16 mouse cellular contexts compared by ENCODE assay signal in genomic region chr16:84783279-84783678, GRCm38 (mm10). TPM values are rescaled to one million over a fixed set of nuclear protein-coding genes. Genes with fewer than 3 reads are reported as not detected.
DNase-seq lines count a peak whose midpoint lies in the region; ATAC-seq and TF ChIP-seq lines count a peak whose summit lies in the region.
"Had no signal": no experiment of that assay in that cellular context is flagged by ENCODE, and none has a peak within 500 bp of the region (broad histone marks: within the 10 kb centered on the region; RNA-seq: fewer than 3 reads in every experiment).

No protein-coding gene starts in this region.

- H3K9me3 ChIP-seq in lung, postnatal 0 days (ENCODE audit: low read length), result no peaks in the 10 kb centered on the region; the same call in 1 of the 2 replicates
- peaks cover 28% of the 10 kb centered on the region for H3K9me3 ChIP-seq in E14TG2a.4 (ENCODE audit: low read length)
- H3K9me3 ChIP-seq: forebrain, embryonic 12.5 days; midbrain, embryonic 15.5 days; neural tube, embryonic 13.5 days had no signal

- intact Hi-C loops in heart, postnatal 36 days (cut with DNase I), result loop anchor here (2.0 kb wide), 1 partner anchor 14 kb away; no protein-coding TSS in a partner anchor

- WGBS in lung, postnatal 0 days, result 26% methylated on average over 2 of the region's 2 CpGs
- 22% methylated on average over 2 of the region's 2 CpGs for WGBS in thymus, adult 2 months

- H3K4me3 ChIP-seq in lung, postnatal 0 days (ENCODE audit: low read depth, low read length), result no peak overlapping the region
- H3K4me3 ChIP-seq in E14TG2a.4 (replicated peaks; ENCODE audit: low read length), result peak overlapping the region; percentile 24; the same call in 1 of the 2 replicates
- no peak overlapping the region for H3K4me3 ChIP-seq in cortical plate, adult 2 months (ENCODE audit: insufficient read depth, low read length)
- H3K4me3 ChIP-seq in thymus, adult 2 months (ENCODE audit: control insufficient read depth, insufficient read depth, low read length), result no peak overlapping the region
- H3K4me3 ChIP-seq: forebrain, embryonic 12.5 days; midbrain, embryonic 15.5 days; neural tube, embryonic 13.5 days had no signal

- H3K4me1 ChIP-seq in lung, postnatal 0 days (ENCODE audit: insufficient read depth, low read depth, low read length), result no peaks in the 10 kb centered on the region
- peaks cover 87% of the 10 kb centered on the region for H3K4me1 ChIP-seq in E14TG2a.4 (replicated peaks; ENCODE audit: low read depth, low read length)
- no peaks in the 10 kb centered on the region for H3K4me1 ChIP-seq in cortical plate, adult 2 months (ENCODE audit: control insufficient read depth, insufficient read depth, low read length)
- H3K4me1 ChIP-seq in thymus, adult 2 months (replicated peaks; ENCODE audit: control insufficient read depth, insufficient read depth, low read length), result no peaks in the 10 kb centered on the region
- H3K4me1 ChIP-seq: neural tube, embryonic 13.5 days had no signal

- TF ChIP-seq CTCF in lung, postnatal 0 days (IDR thresholded peaks at IDR 0.05), result no peak
- TF ChIP-seq CTCF in E14TG2a.4 (conservative IDR thresholded peaks at IDR 0.05; ENCODE audit: low read length), result no peak
- TF ChIP-seq CTCF in cortical plate, adult 2 months (IDR thresholded peaks at IDR 0.05; ENCODE audit: extremely low read depth, insufficient read depth, low read length), result no peak
- TF ChIP-seq CTCF in thymus, adult 2 months (IDR thresholded peaks at IDR 0.05; ENCODE audit: borderline replicate concordance, control insufficient read depth, extremely low read depth, insufficient read depth, low read length, poor library complexity), result no peak

- no peak for TF ChIP-seq POLR2A in cortical plate, adult 2 months (IDR thresholded peaks at IDR 0.05; ENCODE audit: extremely low read depth, insufficient read depth, low read length)
- TF ChIP-seq POLR2A in thymus, adult 2 months (IDR thresholded peaks at IDR 0.05; ENCODE audit: control insufficient read depth, extremely low read depth, insufficient read depth, low read length, poor library complexity), result no peak

- peak; percentile 95 for DNase-seq in heart, adult 11 months
- DNase-seq in heart, postnatal 36 days, result no peak
- DNase-seq in lung, postnatal 0 days (ENCODE audit: low spot score), result peak; percentile 14
- no peak for DNase-seq in lung, adult 18-20 months
- DNase-seq in thymus, adult 2 months, result no peak
- DNase-seq: cerebellum, adult 8-10 months; gastrocnemius, postnatal 10 days; thymus, postnatal 36 days had no signal

- no peaks in the 10 kb centered on the region for H3K27me3 ChIP-seq in lung, postnatal 0 days (replicated peaks; ENCODE audit: insufficient read depth, low read length)
- no peaks in the 10 kb centered on the region for H3K27me3 ChIP-seq in E14TG2a.4 (ENCODE audit: insufficient read depth, low read length)
- no peaks in the 10 kb centered on the region for H3K27me3 ChIP-seq in thymus, adult 2 months (ENCODE audit: control insufficient read depth, insufficient read depth, low read length)
- H3K27me3 ChIP-seq: forebrain, embryonic 12.5 days; midbrain, embryonic 15.5 days; neural tube, embryonic 13.5 days had no signal

- no peak overlapping the region for H3K4me2 ChIP-seq in lung, postnatal 0 days (replicated peaks; ENCODE audit: low read depth, low read length)
- H3K4me2 ChIP-seq: forebrain, embryonic 12.5 days; midbrain, embryonic 15.5 days; neural tube, embryonic 13.5 days had no signal

- ATAC-seq in lung, postnatal 0 days, result no peak
- ATAC-seq in erythroid progenitor cell, adult 5-6 weeks (replicated peaks; ENCODE audit: low FRiP score, poor library complexity, severe bottlenecking), result no peak
- ATAC-seq: inflammation-experienced regulatory T-cells, adult 6 months; midbrain, embryonic 15.5 days had no signal

- H3K9ac ChIP-seq in lung, postnatal 0 days (replicated peaks; ENCODE audit: low read depth), result no peak overlapping the region
- H3K9ac ChIP-seq: forebrain, embryonic 12.5 days; midbrain, embryonic 15.5 days; neural tube, embryonic 13.5 days had no signal

- H3K36me3 ChIP-seq in lung, postnatal 0 days (ENCODE audit: insufficient read depth, low read length), result no peaks in the 10 kb centered on the region
- H3K36me3 ChIP-seq in E14TG2a.4 (ENCODE audit: insufficient read depth, low read length), result peaks cover 80% of the 10 kb centered on the region
- H3K36me3 ChIP-seq in thymus, adult 2 months (ENCODE audit: control insufficient read depth, insufficient read depth, low read length), result no peaks in the 10 kb centered on the region
- H3K36me3 ChIP-seq: midbrain, embryonic 15.5 days had no signal

- TF ChIP-seq EP300 in lung, postnatal 0 days (IDR thresholded peaks at IDR 0.05), result no peak

- H3K27ac ChIP-seq in lung, postnatal 0 days (ENCODE audit: low read length), result no peak overlapping the region
- peak overlapping the region; percentile 3; the same call in 1 of the 2 replicates for H3K27ac ChIP-seq in cortical plate, adult 2 months (ENCODE audit: insufficient read depth, low read length)
- H3K27ac ChIP-seq in thymus, adult 2 months (ENCODE audit: control insufficient read depth, insufficient read depth, low read length), result no peak overlapping the region
- H3K27ac ChIP-seq: forebrain, embryonic 12.5 days; kidney, postnatal 0 days; midbrain, embryonic 15.5 days; neural tube, embryonic 13.5 days had no signal

RNA-seq across cellular contexts. Expression of gene Jam2, which starts 9.4 kb away (rescaled TPM):
- 10 to 100 TPM; 73.3 to 74.4 TPM for total RNA-seq in heart, postnatal 36 days (2021)
- 33.2 and 38.2 TPM in 2 replicates for polyA plus RNA-seq in lung, postnatal 0 days (2015; fragmentation: Nextera tagmentation; extraction: Ambion mirVana)
- 32.9 and 39.3 TPM in 2 replicates for polyA plus RNA-seq in cortical plate, adult 2 months (2012; rRNA removed)
- 2.1 and 4.1 TPM in 2 replicates for polyA plus RNA-seq in thymus, adult 2 months (2012; rRNA removed)
- not detected in 2 replicates for total RNA-seq in erythroid progenitor cell, adult 5-6 weeks (2015; ENCODE audit: low replicate concordance)
- total RNA-seq in erythroid progenitor cell, adult 5-6 weeks (2017; ENCODE audit: low replicate concordance), result not detected in 2 replicates

RNA-seq across cellular contexts. Expression of gene Mrpl39, which starts 47.7 kb away (rescaled TPM):
- 10 to 100 TPM; 39.5 to 45.6 TPM for total RNA-seq in heart, postnatal 36 days (2021)
- polyA plus RNA-seq in lung, postnatal 0 days (2015; fragmentation: Nextera tagmentation; extraction: Ambion mirVana), result 27.0 and 29.4 TPM in 2 replicates
- 19.7 and 20.6 TPM in 2 replicates for polyA plus RNA-seq in cortical plate, adult 2 months (2012; rRNA removed)
- 12.3 and 15.1 TPM in 2 replicates for polyA plus RNA-seq in thymus, adult 2 months (2012; rRNA removed)
- 4.2 and 13.3 TPM in 2 replicates for total RNA-seq in erythroid progenitor cell, adult 5-6 weeks (2015; ENCODE audit: low replicate concordance)
- total RNA-seq in erythroid progenitor cell, adult 5-6 weeks (2017; ENCODE audit: low replicate concordance), result 11.6 and 11.8 TPM in 2 replicates

RNA-seq across cellular contexts. Expression of gene Gabpa, which starts 51.4 kb away (rescaled TPM):
- 10 to 100 TPM; 37.0 to 47.7 TPM for total RNA-seq in heart, postnatal 36 days (2021)
- polyA plus RNA-seq in lung, postnatal 0 days (2015; fragmentation: Nextera tagmentation; extraction: Ambion mirVana), result 13.9 and 17.3 TPM in 2 replicates
- 15.3 and 16.1 TPM in 2 replicates for polyA plus RNA-seq in cortical plate, adult 2 months (2012; rRNA removed)
- polyA plus RNA-seq in thymus, adult 2 months (2012; rRNA removed), result 13.0 TPM in 2 replicates
- total RNA-seq in erythroid progenitor cell, adult 5-6 weeks (2015; ENCODE audit: low replicate concordance), result 43.2 and 47.8 TPM in 2 replicates
- 49.0 and 55.6 TPM in 2 replicates for total RNA-seq in erythroid progenitor cell, adult 5-6 weeks (2017; ENCODE audit: low replicate concordance)

RNA-seq across cellular contexts. Expression of gene Atp5j, which starts 52.1 kb away (rescaled TPM):
- total RNA-seq in heart, postnatal 36 days (2021), result 1,000 to 10,000 TPM; 1,830 to 1,915 TPM
- polyA plus RNA-seq in lung, postnatal 0 days (2015; fragmentation: Nextera tagmentation; extraction: Ambion mirVana), result 663 and 711 TPM in 2 replicates
- 401 and 423 TPM in 2 replicates for polyA plus RNA-seq in cortical plate, adult 2 months (2012; rRNA removed)
- 214 and 216 TPM in 2 replicates for polyA plus RNA-seq in thymus, adult 2 months (2012; rRNA removed)
- 211 and 225 TPM in 2 replicates for total RNA-seq in erythroid progenitor cell, adult 5-6 weeks (2015; ENCODE audit: low replicate concordance)
- total RNA-seq in erythroid progenitor cell, adult 5-6 weeks (2017; ENCODE audit: low replicate concordance), result 85.0 and 121 TPM in 2 replicates

Comparison
In these comparisons a context has a peak if more than half of its experiments do, and no peak if none do; other contexts are left out.
1. DNase-seq: peak in heart, adult 11 months (single experiment) and lung, postnatal 0 days (single experiment); none in heart, postnatal 36 days (0 of 2), lung, adult 18-20 months (0 of 2) and thymus, adult 2 months (single experiment).